Mouse (Mus musculus) testis, postnatal 10 days (tissue): ENCODE data around the gene BC067074.
"Not testable (repeated sequence)": the region's sequence is repeated elsewhere in the genome, so short reads cannot be mapped to it uniquely, and the experiment has no call there.

Experiments used
- DNase-seq: peaks from one replicate; pipeline ENCODE4 v3.0.0; 2021; ENCODE audit warnings: low spot score

Gene BC067074

DNA sequence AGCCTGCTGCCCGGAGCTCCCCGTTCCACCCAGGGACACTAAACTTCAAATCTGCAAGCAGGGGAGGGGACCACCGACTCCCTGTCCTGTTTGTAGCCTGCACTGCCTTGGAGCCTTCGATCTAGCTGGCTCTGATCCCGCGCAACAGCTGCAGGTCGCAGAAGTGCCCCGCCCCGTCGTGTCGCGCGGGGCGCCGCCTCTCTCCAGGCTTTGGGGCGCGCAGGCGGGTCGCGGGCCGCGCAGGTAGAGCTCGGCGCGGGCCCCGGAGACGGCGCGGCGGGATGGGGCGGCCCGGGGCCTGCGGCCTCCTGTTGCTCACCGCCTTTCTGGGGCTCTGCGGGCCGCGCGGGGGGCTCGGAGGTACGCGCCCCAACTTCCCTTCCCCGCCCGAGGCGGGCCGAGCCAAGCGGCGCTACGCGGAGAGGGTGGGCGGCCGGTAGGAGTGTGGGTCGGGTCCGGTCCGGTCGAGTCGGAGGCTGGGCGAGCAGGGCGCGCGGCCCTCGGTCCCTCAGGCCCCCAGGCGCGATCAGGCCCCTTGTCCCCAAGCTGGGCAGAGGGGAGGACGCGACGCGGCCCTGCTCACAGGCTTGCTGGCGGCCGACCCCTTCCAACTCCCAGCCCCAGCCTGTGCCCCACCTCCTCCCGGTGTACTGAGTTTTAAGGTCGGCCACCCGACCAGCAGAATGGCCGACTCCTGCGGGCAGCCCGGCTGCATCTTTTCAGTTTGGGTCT is at the start of gene BC067074:
BC067074 (plus strand) TSS at position 185 of the 732 bp plus-strand sequence.
- peak; percentile 63 for DNase-seq

DNA sequence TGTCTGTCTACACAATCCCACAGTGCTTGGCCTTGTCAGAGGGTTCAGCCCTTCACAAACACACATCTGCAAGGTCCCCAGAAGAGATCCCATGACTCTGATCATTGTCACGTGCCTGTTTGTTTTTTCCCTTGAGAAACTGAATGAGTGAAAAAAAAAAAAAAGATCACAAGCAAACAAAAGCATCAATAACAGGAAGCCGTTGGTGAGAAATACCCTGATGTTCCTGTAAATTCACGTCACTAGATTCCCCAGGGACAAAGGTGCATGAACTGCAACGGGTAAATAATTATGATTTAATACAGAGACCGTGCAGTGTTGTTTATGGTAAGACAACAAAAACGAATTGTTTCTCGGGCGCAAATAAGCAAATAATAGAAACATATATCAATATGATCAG is 47.9 kb upstream of the BC067074 start:
- no peak for DNase-seq

DNA sequence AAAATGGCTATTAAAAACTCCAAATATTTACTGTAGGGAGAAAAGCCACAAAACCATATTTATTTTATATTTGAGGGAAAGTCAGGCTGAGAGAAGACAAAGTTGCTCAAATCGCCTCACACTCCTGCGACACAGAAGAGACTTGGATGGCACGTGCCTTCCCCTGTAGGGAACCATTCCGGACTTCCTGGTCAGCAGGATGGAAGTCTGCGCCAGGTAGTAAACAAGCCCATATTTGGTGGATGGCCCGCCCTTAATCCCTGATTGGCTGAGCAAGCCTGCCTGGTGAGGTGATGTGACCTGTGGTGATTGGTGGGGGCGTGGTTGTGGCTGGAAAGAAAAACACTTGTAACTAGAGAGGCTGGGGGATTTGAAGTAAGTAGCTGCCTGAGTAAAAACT is 40.4 kb upstream of the BC067074 start:
- DNase-seq: not testable (repeated sequence)

DNA sequence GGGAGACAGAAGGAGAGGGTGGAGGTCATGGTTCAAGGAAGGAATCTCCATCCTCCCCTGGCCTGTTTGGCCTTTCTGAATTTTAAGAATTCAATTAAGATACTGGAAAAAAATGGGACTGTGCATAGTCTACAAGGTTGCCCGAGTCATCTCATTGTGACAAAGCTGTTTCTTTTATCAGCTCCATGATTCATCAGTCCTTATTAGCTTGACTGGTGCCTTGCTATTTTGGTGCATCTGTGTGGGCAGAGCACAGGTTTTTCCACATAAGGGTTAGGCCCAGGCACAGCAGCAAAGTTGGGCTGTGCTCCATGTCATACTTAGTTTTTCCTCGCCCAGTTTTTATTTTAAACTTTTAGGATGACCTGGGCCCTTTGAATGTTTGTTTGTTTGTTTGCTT is 36.2 kb upstream of the BC067074 start:
- DNase-seq: no peak

DNA sequence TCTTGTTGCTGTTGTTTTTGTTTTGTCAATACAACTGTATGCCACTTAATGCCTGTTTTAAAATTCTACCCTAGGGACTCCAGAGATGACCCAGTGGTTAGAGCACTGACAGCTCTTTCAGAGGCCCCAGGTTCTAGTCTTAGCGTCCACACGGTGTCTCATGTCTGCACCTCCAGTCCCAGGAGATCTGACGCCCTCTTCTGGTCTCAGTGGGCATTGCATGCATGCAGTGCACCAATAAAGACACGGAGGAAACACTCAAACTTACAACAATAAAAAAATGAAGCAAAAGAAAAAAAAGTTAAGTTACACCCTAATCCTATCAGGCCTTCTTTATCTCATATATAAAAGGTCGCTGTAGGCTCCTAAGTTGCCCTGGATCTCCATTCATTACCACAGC is 35.8 kb upstream of the BC067074 start:
- DNase-seq: peak; percentile 54

DNA sequence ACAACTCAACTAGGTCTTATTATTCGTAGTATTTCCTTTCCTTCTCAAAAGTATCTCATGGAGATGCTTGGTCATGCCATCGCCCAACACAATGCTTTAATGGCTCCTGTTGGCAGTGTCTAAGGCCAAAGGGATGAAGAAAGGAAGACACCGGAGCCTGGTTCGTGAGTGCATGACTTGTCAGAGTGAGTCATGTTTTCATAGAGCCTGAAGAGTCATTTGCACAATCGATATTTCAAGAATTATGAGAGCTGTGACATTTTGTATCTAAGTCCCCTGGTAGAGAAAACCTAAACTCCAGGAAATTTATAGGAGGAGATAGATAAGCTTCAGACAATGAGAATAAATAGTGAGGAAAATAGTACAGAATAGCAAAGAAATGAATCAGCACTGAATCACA is 33.7 kb upstream of the BC067074 start:
- no peak for DNase-seq

DNA sequence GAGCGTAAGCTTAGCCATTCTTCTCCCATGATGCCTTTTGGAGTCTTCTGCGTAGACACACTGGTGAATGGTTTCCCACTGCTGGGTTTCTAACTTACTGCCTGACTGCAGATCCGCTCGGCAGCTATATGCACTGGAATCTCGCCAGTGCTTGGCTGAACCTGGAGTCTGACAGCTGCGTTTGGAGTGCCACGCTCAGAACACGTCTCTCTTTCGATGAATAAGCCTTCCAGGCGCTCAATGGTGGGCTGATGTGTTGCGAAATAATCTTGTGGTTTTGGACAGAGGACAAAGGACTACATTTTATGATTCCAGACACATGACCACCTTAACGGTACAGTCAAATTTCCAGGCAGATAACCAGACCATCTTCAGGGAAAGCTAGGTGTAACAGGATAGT is 30.1 kb upstream of the BC067074 start:
- DNase-seq: no peak

DNA sequence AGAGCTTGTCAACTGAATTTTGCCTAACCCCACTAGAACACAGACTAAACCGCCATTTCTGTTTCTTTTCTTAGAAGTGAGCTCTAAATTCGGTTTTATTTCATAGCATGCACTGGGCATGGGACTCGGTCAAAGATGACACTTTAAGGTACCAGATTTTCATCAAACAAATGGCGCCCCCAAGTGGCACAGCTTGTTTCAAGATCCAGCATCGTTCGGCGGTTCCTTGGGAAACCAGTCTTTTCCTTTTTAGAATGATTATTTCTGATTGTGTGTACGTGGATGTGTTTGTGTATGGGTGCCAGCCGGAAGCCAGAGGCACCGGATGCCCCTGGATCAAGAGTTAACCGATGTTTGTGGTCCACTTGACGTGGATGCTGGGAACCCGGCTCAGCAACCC is 27.7 kb upstream of the BC067074 start:
- peak; percentile 72 for DNase-seq

DNA sequence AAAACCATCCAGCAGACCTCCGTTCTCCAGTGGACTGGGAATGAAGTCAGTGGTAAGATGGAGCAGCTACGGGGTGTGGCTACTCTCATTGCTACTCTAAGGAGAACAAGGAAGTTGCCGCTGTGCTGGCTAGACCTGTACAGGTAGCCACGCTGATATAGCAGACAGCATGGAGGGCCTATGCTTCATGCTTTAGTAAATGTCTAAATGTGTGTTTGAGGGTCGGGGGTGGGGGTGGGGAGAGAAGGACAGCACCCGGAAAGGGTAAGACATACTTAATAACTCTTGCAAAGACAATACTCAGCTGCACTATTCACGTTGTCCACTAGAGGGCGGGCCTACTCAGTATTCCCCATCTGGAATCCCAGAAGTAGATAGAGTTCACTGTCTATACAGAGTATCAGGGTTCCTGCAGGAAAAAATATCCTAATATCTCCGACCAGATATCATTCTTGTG is 26.4 kb upstream of the BC067074 start:
- peak; percentile 86 for DNase-seq

DNA sequence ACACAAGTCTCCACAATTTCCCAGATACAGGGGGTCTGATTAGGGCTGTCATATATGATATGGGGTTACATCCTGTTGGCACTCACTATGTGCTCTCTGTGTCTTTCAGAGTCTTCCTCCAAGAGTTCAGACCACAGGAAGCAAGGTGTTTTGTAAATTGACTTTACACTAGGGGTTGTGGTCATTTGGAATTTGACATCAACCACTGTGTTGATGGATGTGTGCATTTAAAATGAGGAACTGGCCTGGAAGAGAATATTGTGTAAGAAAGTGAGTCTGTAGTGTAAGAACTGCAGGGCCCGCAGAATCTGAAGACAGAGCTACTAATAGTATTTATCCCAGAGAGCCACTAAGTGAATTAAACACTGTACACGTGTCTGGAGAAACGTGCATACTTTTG is 25.8 kb upstream of the BC067074 start:
- DNase-seq: no peak

DNA sequence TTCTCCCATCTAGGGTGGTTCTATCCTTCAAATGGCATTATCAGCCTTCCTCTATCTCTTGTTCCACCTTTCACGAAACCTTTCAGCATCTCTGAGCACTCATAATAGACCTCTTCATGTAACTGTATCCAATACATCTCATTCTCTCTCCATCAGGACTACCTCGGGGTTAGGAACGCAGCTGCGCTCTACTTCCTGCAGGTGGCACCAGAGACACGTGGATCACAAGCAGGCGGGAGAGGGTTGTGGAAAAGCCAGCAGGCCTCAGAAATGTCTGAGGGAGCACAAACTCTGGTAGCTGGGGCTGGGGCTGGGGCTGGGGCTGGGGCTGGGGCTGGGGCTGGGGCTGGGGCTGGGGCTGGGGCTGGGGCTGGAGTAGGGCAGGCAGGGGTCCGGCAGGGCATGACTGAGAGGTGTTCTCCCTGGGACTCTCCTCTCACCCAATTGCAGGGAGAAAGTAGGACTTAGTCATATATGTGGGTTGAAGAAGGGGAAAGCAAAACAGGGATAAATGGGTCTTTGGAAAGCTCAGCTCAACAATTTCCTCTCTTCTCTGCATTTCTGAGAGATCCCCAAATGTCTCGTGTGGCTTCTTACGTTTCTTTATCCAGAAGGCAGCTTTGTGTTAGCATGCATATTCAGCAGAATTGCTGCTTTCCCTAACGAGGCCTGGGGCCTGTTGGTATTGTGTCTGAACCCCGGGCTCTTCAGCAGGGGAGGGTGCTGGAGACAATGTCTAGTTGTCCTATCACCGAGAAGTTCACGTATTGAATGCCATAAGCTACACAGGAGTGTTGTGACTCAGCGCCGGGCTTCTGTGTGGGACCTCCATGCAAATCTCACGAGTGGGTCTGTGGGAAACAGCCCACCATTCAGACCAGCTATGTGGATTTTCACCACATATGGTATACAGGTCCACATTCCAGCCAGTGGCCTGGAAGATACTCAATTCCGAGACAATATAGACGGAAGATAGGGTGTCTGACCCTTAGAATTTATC is 22.9 kb upstream of the BC067074 start:
- DNase-seq: peak; percentile 83

DNA sequence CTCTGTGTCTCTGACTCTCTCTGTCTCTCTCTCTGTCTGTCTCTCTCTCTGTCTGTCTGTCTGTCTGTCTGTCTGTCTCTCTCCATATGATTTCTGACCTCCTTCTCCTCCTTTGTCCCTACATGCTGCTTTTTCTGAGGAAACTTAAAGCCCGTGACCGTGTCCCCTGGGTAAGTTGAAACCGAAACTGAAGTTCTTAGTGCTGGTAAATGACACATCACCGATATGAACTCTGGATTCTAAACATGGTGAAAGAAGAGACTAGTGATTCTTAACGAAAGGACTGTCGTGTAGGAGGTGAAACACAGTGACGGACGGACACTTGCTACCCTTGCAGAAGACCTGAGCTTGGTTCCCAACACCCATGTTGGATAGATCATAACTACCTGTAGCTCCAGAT is 21.8 kb upstream of the BC067074 start:
- no peak for DNase-seq

DNA sequence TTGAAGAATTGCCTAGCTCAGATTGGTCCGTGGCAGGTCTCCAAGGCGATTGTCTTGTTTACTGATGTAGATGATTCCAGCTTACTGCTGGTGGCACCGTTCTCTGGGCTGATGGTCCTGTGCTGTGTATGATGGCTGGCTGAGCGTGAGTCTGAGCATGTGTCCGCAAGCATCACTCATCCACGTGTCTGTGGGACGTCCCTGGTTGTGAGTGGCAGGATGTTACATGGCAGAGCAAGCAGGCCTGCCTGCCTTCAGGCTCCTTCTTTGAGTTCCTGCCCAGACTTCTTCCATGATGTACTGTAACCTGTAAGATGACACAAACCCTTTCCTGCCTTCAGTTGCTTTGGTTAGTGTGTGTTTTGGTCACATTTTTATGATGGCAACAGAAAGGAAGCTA is 5.8 kb upstream of the BC067074 start:
- DNase-seq: no peak

DNA sequence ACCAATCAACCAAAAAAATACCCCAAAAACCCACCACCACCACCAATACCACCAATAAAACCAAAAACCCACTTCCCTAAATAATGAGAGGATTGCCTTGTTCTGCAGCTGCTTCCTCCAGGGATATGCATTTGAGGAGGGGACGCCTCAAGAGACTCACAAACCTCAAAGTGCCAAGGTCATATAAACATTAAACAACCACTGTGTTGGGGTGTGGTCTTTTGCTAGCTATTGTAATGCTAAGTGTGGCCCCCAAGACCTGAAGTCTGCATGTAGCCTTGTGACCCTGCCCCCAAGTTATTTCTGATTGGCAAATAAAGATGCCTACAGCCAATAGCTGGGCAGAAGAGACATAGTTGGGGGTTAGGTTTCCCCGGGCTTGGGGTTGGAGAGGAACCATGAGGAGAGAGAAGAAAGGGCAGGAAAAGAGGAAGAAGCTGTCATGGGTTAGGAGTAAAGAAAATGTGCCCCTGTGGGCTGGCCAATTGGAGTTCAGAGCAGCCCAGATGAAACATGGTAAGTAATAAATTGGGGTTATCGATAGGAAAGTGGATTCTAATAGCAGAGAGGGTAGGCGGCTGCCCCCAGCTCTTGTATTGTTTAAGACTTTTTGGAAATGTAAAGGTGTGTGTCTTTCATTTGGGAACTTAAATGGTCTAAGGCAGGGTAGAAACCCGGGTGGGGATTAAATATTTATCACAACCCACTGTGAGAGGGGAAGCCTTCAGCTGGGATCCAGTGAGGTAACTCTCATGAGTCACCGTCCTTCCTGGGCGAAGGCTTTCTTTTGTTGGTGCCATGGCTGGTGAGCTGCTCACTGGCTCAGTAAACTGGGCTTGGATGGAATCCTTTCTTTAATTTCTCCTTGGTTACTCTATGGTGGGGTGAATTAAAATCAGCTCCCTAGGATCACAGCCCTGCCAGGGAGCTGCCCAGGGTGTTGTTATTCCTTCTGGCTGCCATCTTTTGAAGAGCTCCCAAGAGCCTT is 4.5 kb upstream of the BC067074 start:
- no peak for DNase-seq

DNA sequence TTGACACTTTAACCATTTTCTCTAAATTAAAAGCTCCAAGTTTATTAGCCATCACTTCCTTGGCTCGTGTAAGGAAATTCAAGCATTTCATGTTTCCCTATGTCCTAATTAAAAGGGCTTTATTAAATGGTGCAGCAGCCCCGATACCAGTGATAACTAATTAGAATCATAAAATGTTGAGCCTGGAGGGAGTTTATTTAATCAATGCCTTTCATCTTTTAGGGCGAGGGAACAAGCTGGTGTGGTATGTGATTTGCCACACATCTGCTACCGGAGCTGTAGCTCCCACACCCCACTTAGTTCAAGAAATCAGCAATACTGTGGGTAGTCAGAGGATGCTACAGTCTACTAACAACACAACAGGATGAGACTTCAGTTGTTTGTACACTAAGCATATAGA is 3.2 kb upstream of the BC067074 start:
- no peak for DNase-seq

DNA sequence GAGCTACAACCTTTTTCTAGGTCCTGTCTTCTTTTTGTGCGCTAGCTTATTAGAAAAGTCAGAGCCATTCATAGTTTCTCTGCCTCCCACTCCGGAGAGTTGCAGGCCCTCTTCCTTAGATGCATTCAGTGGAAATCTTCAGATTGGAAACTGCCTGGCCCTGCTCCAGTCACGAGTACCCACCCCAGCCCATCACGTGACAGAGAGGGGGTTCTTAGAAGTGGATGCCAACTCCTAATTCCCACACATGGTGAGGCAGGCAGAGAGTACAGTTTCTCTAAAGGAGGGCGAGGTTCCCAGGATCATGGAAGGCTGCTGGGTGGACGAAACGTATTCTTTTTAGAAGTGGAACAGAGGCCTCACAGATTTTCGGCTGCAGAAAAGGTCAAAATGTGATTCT is 958 bp upstream of the BC067074 start:
- DNase-seq: no peak

DNA sequence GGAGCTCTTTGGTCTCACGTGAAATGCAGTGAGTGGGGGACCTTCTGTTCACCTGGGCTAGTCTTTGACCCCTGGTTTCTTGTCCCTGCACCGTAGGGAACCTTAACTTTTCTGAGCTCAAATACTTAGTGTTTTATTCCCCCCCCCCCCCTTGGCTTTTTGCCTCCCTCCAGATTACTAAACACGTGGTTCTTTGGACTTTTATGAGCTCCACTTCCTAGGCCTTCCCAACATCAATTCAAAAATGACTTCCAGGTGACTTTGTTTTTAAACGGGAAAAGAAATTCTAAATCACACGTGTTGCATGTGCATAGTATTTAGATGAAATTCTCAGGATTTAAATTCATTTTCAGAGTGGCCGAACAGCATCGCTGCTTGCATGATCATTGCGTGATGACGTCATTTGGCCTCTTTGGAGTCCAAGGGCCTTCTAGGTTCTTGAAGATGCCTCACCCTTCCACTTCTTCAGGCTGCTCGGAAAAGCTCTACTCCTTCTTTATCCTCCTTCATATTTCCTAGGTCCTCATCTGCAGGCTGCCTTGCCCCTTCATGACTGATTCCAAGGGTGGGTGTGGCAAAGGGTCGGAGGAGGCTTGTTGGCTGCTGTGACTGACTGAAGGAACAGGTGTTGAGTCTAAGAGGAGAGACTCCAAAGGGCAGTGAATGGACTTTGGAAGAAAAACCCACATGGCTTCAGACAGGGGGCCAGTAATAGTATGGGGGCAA is 911 bp downstream of the BC067074 start:
- no peak for DNase-seq

DNA sequence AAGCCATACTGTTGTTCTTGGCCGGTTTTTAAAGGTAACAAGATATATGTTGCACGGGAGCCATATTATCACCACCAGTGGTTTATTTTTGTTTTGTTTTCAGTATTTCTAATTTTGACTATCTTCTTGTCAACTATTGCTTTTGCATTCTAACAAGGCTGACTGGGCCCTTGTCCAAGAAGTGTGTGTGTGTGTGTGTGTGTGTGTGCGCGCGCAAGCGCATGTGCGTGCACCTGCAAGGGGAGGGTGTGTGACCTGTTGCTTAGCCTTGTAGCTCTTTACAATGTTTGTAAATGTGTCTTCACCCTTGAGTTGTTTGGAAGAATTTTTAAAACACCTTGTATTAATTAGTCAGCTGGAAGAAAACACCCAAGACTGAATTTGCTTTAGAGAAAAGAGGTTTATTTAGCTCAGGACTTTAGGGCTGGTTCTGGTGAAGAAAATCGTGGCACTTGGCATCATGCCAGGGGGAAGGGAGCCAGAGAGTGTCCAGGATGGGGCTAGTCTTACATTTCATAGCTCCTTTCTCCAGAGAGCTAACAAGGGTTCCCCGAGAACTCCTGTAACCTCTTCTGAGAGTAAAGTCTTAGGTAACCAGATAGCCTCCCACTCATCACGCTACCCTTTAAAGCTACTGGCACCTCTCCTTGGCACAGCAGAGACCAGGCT is 3.0 kb downstream of the BC067074 start:
- DNase-seq: no peak

DNA sequence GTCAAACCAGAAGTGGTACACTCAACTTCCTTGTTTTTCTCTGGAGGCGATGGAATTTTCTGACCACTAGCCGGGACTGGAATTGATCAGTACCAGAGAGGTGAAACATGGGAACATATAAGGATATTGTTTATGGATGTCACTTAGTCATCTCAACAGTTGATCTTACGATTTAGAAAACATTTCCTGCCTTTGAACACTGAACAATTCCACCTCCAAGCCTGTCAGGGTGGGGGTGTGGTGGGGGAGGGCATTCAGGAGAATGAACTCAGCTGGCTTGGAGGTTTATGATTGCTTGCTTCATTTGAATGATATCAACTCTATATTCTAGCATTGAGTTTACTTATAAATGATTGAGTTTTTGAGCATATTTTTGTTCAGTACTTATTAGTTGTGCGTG is 13.6 kb downstream of the BC067074 start:
- DNase-seq: no peak

DNA sequence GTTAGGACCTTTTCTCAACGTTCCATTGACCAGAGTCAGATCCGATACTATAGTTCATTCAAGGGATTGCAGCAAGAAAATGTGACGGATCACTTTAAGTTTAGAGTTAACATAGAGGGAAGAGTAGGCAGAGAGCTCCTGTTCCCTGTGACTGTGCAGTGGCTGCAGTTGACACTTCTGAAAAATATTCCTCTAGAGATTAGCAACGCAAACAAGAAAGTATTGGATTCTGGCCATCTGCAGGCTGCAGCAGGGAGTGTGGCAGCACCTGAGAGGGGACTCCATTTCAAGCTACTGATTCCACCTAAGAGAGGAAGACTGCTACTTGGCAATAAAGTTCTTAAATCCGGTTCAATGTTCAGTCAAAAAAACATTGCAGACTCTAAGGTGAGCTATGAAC is 26.6 kb downstream of the BC067074 start:
- no peak for DNase-seq

DNA sequence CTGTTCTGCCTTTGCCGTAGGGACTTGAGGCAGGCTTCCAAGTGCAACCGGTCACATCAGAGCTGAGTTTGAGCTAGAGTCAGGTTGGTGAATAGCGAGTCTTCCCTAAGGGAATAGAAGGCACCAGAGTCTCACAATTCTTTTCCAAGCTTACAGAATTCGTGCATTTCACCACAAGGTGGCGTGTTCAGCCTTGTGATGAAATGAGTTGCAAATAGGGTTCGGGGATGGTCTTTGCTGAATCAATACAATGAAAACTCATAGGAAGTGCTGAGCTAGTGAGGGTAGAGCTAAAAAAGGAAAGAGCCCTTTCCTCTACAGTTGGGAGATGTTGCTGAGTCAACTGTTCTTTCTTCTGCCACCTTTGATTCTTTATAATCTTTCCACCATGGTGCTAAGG is 29.0 kb downstream of the BC067074 start:
- peak; percentile 40 for DNase-seq
